Mouse (Mus musculus): ENCODE measurements around the gene Csf3.

DNA sequence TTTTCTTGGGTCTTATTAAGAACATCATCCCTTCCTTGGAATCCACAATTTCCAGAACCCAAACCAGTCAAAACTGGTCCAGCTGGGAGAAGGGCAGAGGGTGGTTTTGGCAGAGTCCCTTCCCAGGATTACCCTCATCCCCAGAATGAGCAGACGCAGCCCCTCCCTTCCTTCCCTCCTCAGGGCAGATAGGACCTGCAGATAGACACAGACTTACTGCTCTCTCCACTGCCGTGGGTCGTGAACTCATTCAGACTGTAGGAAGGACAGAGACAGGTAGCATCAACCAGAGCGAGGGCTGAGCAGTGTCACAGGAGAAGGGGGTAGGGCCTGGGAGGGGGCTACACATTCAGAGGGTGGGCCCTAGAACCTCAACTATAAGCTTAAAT, 10.0 kb downstream of the Csf3 start:
- no peak for TF ChIP-seq GATA1 (IDR thresholded peaks at IDR 0.05; ENCODE audit: low read length)
- no peak for TF ChIP-seq TAL1 (IDR thresholded peaks at IDR 0.05; ENCODE audit: low read length)
